Mouse (Mus musculus) liver, postnatal 0 days (tissue): ENCODE data around the gene Sass6. TPM values are rescaled to one million over a fixed set of nuclear protein-coding genes. Genes with fewer than 3 reads are reported as not detected.
"Not testable (repeated sequence)": the region's sequence is repeated elsewhere in the genome, so short reads cannot be mapped to it uniquely, and the experiment has no call there.

Source experiments
- ATAC-seq: fragments of 200-750 bp; cut with Nextera tagmentation; 2 replicates; pipeline ENCODE4 v1.8.0; 2017; ENCODE audit warnings: mild to moderate bottlenecking, moderate library complexity
- DNase-seq: peaks from one replicate; pipeline ENCODE4 v3.0.0-alpha.2; 2016
- H3K27ac ChIP-seq: fragments of 300-500 bp; sonication (generic); 2 replicates; pipeline ENCODE4 v1.5.1; 2014; ENCODE audit warnings: antibody characterized with exemption, moderate library complexity, mild to moderate bottlenecking, low read depth
- H3K27me3 ChIP-seq: fragments of 300-500 bp; sonication (generic); 2 replicates; pipeline ENCODE4 v1.6.1; 2014; ENCODE audit warnings: low read length, control low read depth, mixed read lengths; ENCODE audit not compliant: insufficient read depth
- H3K36me3 ChIP-seq: fragments of 300-500 bp; sonication (generic); replicated peaks from 2 replicates; pipeline ENCODE4 v1.6.1; 2014; ENCODE audit warnings: mild to moderate bottlenecking, control low read depth, low read length, moderate library complexity, mixed read lengths; ENCODE audit not compliant: insufficient read depth
- H3K4me1 ChIP-seq: fragments of 300-500 bp; sonication (generic); 2 replicates; pipeline ENCODE4 v1.6.1; 2014; ENCODE audit warnings: antibody characterized with exemption, mild to moderate bottlenecking, control low read depth; ENCODE audit not compliant: insufficient read depth
- H3K4me2 ChIP-seq: fragments of 300-500 bp; sonication (generic); 2 replicates; pipeline ENCODE4 v1.6.1; 2014; ENCODE audit warnings: low read depth, mild to moderate bottlenecking, low read length, moderate library complexity, mixed read lengths
- H3K4me3 ChIP-seq: fragments of 300-500 bp; sonication (generic); 2 replicates; pipeline ENCODE4 v1.5.1; 2014; ENCODE audit warnings: low read depth, low read length
- H3K9ac ChIP-seq: fragments of 300-500 bp; sonication (generic); replicated peaks from 2 replicates; pipeline ENCODE4 v1.6.1; 2014; ENCODE audit warnings: mild to moderate bottlenecking, moderate library complexity
- H3K9me3 ChIP-seq: fragments of 300-500 bp; sonication (generic); 2 replicates; pipeline ENCODE4 v1.6.1; 2016; ENCODE audit warnings: mild to moderate bottlenecking, control low read depth, low read length, mixed read lengths
- CTCF ChIP-seq: sonication (generic); IDR thresholded peaks from 2 replicates; pipeline ENCODE4 v1.5.1; 2016; ENCODE audit warnings: antibody characterized with exemption, low read depth
- EP300 ChIP-seq: IDR thresholded peaks from 2 replicates; pipeline ENCODE4 v1.6.1; 2016; ENCODE audit warnings: antibody characterized with exemption, low read depth, mild to moderate bottlenecking
- WGBS: fragments of 180-500 bp; shearing (Covaris S2); extraction: QIAGEN DNeasy Blood & Tissue Kit; methylation state at CpG from one replicate; pipeline ENCODE4 v1.1.7; 2014; ENCODE audit not compliant: insufficient replicate concordance; 5-methylcytosine and 5-hydroxymethylcytosine counted together
- polyA plus RNA-seq: library from polyadenylated mRNA; unstranded; fragments of >200 nt; fragmentation: Nextera tagmentation; extraction: Ambion mirVana; gene quantifications from 2 replicates; pipeline ENCODE4 v1.2.1, GENCODE M21; 2015

Gene Sass6
- 6.5 and 7.4 TPM in 2 replicates for polyA plus RNA-seq

DNA sequence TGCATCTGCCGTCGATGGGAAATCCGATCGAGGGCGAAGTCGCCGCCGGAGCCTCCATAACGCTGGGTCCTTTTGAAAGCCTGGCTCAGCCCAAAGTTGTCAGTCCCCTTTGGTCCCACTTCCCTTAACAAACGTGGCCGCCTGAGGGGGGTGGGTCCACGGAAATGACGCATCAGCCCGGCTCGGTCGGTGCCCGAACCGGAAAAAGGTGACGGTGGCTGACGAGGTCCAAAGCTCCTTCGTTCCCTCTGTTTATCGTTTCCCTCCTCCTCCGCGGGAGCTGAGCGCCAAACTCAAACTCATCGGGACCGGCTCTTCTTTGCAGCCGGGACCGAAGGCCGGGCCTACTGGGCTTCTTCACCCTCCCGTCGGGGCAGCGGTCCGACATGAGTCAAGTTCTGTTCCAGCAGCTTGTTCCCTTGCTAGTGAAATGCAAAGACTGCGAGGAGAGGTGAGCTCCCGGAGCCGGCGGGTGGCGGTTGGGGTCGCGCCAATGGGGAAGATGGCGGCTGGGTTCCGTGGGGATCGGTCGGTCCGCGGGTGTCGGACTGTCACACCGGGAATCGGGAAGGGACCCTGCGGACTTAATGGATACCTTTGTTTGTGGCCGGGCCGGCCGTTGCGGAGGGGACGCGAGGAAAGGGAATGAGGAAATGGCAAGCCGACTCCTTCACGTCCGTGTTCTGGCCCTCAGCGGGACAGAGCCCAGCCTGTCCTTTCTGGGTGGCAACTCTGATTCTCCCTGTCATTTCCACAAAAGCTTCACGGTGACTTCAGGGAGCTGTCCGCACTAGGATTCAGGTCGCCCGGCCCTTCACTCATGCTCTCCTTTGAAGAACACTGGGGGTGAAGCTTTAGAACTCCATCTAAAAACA is at the start of gene Sass6:
Gene Sass6 (plus strand): TSS at position 255 of the 875 bp plus-strand sequence.
- Histone ChIP-seq H3K9me3 (no peaks in the 10 kb centered on the region), H3K9ac (peak within 1 kb of the TSS; percentile 80), H3K4me3 (peak within 1 kb of the TSS; percentile 92), H3K27me3 (no peaks in the 10 kb centered on the region), H3K4me1 (peaks cover 12% of the 10 kb centered on the region; the same call in 1 of the 2 replicates), H3K27ac (peak within 1 kb of the TSS; percentile 82), H3K4me2 (peak within 1 kb of the TSS; percentile 79), H3K36me3 (peaks cover 8% of the 10 kb centered on the region)
- ATAC-seq (peak; percentile 97), DNase-seq (peak; percentile 99)
- peak; percentile 77; the same call in 1 of the 2 replicates for TF ChIP-seq EP300
- TF ChIP-seq CTCF, result no peak
- under 1% methylated on average over 64 of the region's 65 CpGs for WGBS

DNA sequence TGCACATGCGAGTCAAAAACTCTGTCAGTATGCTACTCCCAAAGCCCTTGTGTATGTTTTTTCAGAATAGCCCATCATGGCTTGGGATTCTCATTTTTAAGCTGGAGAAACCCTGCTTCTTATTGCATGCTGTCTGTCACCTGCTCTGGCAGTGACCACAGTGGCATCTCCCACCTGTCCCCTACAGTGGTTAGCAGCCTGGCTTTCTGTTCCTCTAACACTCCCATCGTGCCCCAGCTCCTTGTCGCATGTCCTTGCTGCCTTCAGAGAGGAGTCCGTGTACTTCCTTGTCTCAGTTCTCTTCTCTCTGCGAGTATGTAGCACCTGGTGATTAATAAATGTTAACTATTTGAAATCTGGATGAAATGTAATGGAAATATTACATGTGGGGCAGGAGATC is 47.4 kb upstream of the Sass6 start:
- no peak overlapping the region for H3K9ac ChIP-seq
- no peak for TF ChIP-seq CTCF
- no peaks in the 10 kb centered on the region for H3K9me3 ChIP-seq
- no peak for ATAC-seq
- DNase-seq, result no peak
- WGBS, result 77% methylated on average over 5 of the region's 5 CpGs
- H3K27me3 ChIP-seq, result no peaks in the 10 kb centered on the region
- H3K4me3 ChIP-seq, result no peak overlapping the region
- H3K36me3 ChIP-seq, result peaks cover 19% of the 10 kb centered on the region
- H3K27ac ChIP-seq, result no peak overlapping the region
- no peak overlapping the region for H3K4me2 ChIP-seq
- H3K4me1 ChIP-seq, result no peaks in the 10 kb centered on the region

DNA sequence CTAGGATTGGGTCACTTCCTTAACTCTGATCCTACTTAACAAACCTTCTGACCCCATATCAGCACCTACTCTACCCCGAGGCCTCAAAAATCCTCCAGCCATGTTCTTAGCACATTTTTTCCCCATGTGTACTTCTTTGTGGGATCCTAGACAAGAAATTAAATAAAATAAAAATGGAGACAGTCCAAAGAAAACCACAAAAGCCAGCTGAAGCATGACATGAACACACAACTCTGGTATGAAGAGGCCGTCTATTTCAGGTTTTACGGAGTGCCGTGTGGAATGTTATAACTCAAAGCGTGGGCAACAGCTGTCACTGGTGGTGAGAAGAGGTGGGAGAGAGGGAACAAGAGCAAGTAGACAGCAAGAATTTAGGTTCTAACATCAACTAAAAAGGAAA is 43.4 kb upstream of the Sass6 start:
- WGBS, result 90% methylated on average over 5 of the region's 5 CpGs
- DNase-seq (no peak), ATAC-seq (no peak)
- TF ChIP-seq CTCF (no peak), EP300 (no peak)
- Histone ChIP-seq H3K9me3 (no peaks in the 10 kb centered on the region), H3K27ac (no peak overlapping the region), H3K4me2 (no peak overlapping the region), H3K9ac (no peak overlapping the region), H3K27me3 (no peaks in the 10 kb centered on the region), H3K4me1 (no peaks in the 10 kb centered on the region), H3K4me3 (no peak overlapping the region), H3K36me3 (peaks cover 11% of the 10 kb centered on the region)

DNA sequence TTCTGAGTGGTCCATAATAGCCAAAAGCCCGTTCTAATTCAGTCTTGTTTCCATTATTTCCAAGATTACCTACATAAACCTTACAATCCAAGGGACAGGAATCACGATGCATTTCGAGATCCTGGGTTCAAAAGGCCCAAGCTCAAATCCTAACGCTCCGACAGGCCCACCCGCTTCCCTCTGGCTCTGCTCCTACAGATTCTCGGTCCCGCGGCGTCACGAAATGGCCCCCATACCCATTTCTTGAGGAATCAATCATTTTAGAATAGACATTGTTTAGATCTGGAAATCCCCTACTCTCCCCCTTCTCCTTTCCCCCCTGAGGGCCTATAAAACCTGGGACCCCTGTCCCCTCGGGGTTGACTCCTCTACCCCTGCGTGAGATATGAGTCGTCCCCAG is 33.5 kb upstream of the Sass6 start:
- ATAC-seq, H3K4me3 ChIP-seq, H3K9ac ChIP-seq, DNase-seq, H3K27ac ChIP-seq, H3K4me2 ChIP-seq, H3K36me3 ChIP-seq, H3K9me3 ChIP-seq, H3K27me3 ChIP-seq: not testable (repeated sequence)
- H3K4me1 ChIP-seq, result peaks cover 11% of the 10 kb centered on the region
- 93% methylated on average over 13 of the region's 14 CpGs for WGBS

DNA sequence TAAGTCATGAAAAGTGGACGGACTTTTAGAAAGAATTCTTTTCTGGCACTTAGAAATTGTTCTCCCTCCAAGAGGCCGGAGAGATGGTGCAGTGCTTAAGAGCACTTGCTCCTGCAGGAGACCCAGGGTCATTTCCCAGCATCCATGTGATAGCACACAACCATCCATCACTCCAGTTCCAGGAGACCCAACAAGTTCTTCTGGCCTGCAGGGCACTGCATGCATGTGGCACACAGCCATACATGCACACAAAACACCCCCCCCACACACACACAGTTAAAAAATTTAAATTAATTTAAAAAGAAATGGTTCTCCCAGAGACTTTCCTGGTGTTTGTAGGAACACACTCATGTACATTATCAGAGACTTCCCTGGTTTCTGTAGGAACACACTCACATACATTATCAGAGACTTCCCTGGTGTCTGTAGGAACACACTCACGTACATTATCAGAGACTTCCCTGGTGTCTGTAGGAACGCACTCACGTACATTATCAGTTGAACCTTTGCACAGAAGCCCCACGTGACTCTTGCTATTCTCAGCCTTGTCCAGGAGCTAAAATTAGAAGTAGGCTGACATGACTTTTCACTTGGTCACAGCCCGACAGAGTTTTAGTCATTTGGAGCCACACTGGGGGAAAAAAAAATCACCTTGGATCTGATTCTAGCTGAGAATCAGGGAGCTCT is 32.2 kb upstream of the Sass6 start, which contains the start of gene Lrrc39:
Gene Lrrc39 (plus strand): TSS at position 566 of the 687 bp plus-strand sequence.
- peak; percentile 47 for DNase-seq
- H3K27me3 ChIP-seq, result no peaks in the 10 kb centered on the region
- peak within 1 kb of the TSS; percentile 71 for H3K27ac ChIP-seq
- TF ChIP-seq CTCF (no peak), EP300 (peak; percentile 95)
- peaks cover 11% of the 10 kb centered on the region for H3K4me1 ChIP-seq
- peaks cover 5% of the 10 kb centered on the region; the same call in 1 of the 2 replicates for H3K9me3 ChIP-seq
- no peaks in the 10 kb centered on the region for H3K36me3 ChIP-seq
- H3K9ac ChIP-seq, result peak within 1 kb of the TSS; percentile 63
- peak within 1 kb of the TSS; percentile 65 for H3K4me2 ChIP-seq
- peak within 1 kb of the TSS; percentile 36 for H3K4me3 ChIP-seq
- WGBS, result 27% methylated on average over 7 of the region's 7 CpGs
- ATAC-seq, result peak; percentile 99

DNA sequence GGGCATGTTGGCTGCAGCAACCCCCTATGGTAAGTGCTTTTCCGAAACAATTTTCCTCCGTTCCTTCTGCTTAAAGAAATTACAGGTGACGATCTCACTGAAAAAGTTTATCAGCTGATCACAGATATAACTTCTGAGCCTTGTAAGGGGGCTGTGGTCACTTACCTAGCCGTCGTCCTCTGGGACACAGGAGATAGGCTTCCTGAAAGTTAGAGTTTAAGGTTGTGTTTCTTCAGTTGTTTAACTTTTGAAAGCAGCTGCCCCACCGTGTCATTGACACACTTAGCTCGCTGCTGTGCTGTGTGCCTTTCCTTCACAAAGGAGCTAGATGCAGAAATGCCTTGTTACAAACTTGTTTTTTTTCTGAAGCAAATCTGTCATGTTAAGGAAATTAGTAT is 31.7 kb upstream of the Sass6 start:
- H3K27me3 ChIP-seq, result no peaks in the 10 kb centered on the region
- H3K4me1 ChIP-seq, result peaks cover 11% of the 10 kb centered on the region
- no peak for DNase-seq
- 14% methylated on average over 7 of the region's 7 CpGs for WGBS
- peak; percentile 61 for ATAC-seq
- peak overlapping the region; percentile 71 for H3K27ac ChIP-seq
- H3K4me3 ChIP-seq, result peak overlapping the region; percentile 36
- H3K9ac ChIP-seq, result peak overlapping the region; percentile 63
- TF ChIP-seq EP300 (no peak), CTCF (no peak)
- H3K9me3 ChIP-seq, result peaks cover 5% of the 10 kb centered on the region; the same call in 1 of the 2 replicates
- peak overlapping the region; percentile 65 for H3K4me2 ChIP-seq
- H3K36me3 ChIP-seq, result no peaks in the 10 kb centered on the region
